Mouse (Mus musculus) cerebellum, adult 9-11 months (tissue): ENCODE measurements at regions not wholly inside any gene's neighbourhood (a gene's known extent, or its start where the extent isn't known, plus 50 kb on each side); places are given as distances from the start of the nearest gene placed in this dataset.
"Not testable (repeated sequence)": the region's sequence is repeated elsewhere in the genome, so short reads cannot be mapped to it uniquely, and the experiment has no call there.

ENCODE experiments used
- DNase-seq: peaks from one replicate; pipeline ENCODE4 v3.0.0; 2022

DNA sequence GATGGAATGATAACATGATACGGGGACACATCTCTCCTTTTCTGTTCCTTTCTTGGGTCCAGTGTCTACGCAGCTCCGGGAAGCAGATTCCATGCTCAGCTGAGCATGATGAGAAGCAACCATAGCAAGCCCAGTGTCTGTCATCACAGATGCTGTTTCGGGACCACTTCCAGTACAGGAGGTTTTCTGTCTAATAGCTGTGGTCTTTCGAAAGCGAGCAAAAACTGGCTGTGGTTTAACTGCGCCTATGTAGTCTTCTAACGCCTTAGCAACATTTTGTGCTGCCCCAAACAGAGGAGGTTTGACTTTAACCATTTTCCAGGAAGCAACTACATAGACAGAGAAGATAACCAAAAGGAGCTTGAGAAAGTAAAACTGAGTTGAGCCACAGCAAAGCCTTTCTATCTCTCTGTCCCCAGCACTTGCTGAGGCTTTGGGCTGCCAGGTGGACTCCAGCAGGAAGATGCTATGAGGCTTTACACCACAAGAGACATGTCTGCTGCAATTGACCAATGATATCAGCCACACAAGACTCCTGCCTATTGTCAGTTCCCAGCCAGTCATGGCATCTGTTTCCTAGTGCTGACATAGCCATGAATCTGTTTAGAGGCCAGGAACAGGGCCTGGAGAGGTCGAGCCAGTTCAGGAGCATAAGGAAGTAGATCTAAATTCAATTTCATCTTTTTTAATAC lies 95.1 kb downstream of the Stard3nl start:
- DNase-seq, result peak; percentile 44

GRCm38 (mm10) chr13:19296325-19296724 lies 99.3 kb downstream of the Stard3nl start:
- peak; percentile 18 for DNase-seq

- DNase-seq, result no peak
These were observed 102.6 kb downstream of the Stard3nl start for GRCm38 (mm10) chr13:19293041-19293440.

GRCm38 (mm10) chr13:19283161-19283560 lies 112.4 kb downstream of the Stard3nl start:
- DNase-seq, result no peak

DNA sequence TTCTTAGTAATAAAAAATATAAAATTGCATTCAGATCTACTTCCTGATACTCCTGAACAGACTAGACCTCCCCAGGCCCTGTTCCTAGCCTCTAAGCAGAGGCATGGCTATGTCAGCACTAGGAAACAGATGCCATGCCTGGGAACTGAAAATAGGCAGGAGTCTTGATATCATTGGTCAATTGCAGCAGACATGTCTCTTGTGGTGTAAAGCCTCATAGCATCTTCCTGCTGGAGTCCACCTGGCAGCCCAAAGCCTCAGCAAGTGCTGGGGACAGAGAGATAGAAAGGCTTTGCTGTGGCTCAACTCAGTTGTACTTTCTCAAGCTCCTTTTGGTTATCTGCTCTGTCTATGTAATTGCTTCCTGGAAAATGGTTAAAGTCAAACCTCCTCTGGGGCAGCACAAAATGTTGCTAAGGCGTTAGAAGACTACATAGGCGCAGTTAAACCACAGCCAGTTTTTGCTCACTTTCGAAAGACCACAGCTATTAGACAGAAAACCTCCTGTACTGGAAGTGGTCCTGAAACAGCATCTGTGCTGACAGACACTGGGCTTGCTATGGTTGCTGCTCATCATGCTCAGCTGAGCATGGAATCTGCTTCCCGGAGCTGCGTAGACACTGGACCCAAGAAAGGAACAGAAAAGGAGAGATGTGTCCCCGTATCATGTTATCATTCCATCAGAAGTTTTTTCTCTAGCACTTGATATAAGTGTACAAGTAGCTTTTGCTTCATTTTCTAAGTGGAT lies 122.9 kb downstream of the Stard3nl start:
- not testable (repeated sequence) for DNase-seq

DNA sequence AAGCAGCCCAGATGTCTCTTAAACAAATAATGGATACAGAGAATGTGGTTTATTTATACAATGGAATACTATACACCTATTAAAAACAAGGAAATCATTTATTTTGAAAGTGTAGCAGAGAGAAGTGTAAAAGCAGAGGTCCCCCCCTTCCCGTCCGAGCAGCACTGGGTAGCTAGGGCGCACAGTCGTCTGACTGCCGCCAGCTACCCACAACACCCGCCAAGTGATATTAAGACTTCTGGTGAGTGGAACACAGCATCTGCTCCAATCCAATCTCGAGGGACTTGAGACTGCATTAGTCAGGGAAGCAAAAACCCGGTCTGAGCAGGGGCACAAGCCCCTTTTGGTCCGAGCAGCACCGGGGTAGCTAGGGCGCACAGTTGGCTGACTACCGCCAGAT lies 130.6 kb downstream of the Stard3nl start:
- DNase-seq, result not testable (repeated sequence)

GRCm38 (mm10) chr13:19246558-19246957 lies 149.0 kb downstream of the Stard3nl start:
- DNase-seq, result not testable (repeated sequence)

DNA sequence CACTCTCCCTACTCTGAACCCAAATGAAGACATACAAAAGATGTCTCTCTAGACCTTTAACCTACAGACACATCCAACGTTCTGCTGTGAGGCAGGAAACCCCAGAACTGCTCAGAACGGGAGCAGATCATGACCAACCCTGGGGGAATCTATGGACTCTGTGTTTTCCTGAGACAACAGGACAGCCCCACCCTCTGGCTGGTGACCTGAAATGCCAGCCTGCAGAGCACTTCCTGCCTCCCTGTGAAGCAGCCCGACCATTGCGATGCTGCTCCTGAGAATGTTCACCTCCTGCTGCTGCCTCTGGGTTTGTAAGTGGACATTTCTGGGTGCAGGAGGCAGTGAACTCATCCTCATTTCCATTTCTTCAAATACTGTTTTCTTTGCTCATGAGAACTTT lies 153.0 kb downstream of the Stard3nl start:
- DNase-seq, result not testable (repeated sequence)

DNA sequence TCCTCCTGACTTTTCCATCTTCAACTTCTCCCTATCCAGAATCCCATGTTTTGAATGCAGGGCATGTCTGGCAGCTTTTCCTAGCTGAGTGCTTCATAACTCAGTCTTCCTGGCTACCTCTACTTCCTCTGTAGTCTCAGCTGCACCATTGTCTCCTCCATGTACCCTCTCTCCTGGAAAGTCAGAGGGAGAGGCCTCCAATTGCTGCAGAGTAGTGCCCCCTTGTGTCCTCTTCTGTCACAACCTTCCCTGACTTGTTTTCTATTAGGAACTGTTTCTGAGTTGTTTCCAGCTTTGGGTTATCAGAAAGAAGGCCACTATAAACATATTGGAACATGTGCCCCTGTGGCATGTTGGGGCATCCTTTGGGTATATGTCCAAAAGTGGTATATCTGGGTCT lies 159.3 kb downstream of the Stard3nl start:
- DNase-seq, result no peak

DNA sequence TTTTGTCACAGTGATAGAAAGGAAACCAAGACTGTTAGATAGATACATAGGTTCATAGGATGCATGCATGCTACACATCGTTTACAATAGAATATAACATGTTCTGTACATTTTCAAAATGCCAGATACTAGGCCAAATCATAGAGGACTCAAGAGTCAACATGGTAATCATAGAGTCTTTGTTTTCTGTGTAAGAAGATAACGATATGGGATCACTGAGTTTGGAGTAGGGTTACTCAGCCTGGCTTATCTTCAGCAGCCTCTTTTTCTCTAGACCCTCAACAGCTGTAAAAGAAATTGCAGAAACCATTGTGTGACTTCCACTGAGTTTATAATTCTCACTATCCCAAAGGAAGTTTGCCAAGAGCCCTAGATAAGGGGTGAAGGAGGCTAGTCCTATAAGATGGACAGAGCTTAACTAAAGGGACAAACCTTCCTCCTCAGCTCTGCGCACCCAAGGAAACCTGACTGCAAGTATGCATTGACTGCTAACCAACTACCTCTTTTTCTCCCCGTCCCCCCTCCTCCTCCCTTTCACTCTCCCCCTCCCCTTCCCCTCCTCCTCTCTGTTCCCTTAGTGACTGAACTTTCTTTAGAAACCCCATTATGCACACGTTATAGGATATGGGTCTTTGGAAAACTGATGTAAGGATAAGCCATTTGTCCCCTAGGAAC lies 160.8 kb downstream of the Stard3nl start:
- DNase-seq, result no peak

DNA sequence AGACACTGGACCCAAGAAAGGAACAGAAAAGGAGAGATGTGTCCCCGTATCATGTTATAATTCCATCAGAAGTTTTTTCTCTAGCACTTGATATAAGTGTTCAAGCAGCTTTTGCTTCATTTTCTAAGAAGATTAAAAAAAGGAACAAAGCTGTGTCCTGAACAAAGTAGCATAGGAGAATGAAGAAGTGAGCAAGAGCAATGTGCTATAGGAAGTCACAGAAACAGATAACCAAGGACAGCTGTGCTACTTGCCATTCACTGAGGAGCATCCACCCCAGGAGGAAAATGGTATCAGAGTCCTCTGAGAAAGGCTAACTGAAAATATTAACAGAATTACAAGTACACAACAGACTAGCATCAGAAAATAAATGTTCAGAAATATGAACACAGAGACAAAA lies 175.6 kb downstream of the Stard3nl start:
- not testable (repeated sequence) for DNase-seq

GRCm38 (mm10) chr13:19219383-19219991 lies 176.1 kb downstream of the Stard3nl start:
- not testable (repeated sequence) for DNase-seq

DNA sequence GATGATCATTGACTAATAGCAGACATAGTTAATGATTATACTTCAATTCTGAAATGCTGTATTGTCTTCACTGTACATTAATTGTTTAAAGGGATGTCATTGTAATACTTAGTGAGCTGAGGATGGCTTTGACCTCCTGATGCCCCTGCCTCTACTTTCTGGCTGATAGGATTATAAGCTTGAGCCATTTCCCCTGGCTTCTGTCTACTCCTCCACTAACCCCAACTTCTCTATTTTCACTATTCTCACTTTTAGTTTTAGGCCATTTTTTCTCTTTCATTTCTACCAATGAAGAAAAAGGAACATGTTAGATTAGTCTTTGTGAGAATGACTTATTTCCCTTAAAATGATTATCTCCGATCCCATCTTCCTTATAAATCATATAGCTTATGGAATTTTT lies 190.9 kb downstream of the Stard3nl start:
- no peak for DNase-seq

GRCm38 (mm10) chr13:19202320-19202719 lies 193.3 kb downstream of the Stard3nl start:
- not testable (repeated sequence) for DNase-seq
